Mouse (Mus musculus) lung, postnatal 0 days (tissue): ENCODE data around the gene Siah3.

Experiments used
- CTCF ChIP-seq: IDR thresholded peaks from 2 replicates; pipeline ENCODE4 v1.5.1; 2016; ENCODE audit warnings: antibody characterized with exemption, mild to moderate bottlenecking
- EP300 ChIP-seq: IDR thresholded peaks from 2 replicates; pipeline ENCODE4 v1.6.1; 2016; ENCODE audit warnings: antibody characterized with exemption, mild to moderate bottlenecking, control low read depth

GRCm38 (mm10) chr14:75579010-75579409 lies 123.2 kb downstream of the Siah3 start:
- TF ChIP-seq CTCF: no peak
- TF ChIP-seq EP300: no peak
